ENCODE assay signal across 8 mouse cellular contexts in genomic region chr1:55215185-55215813, GRCm38 (mm10). TPM values are rescaled to one million over a fixed set of nuclear protein-coding genes. Genes with fewer than 3 reads are reported as not detected.
DNase-seq lines count a peak whose midpoint lies in the region; ATAC-seq and TF ChIP-seq lines count a peak whose summit lies in the region.

No protein-coding gene starts in this region.

- ATAC-seq in liver, embryonic 16.5 days (ENCODE audit: low read depth) = peak; percentile 39; the same call in 1 of the 2 replicates
- ATAC-seq in hindbrain, embryonic 16.5 days = no peak

- H3K9ac ChIP-seq in liver, embryonic 16.5 days (ENCODE audit: low read depth, low read length) = no peak overlapping the region
- H3K9ac ChIP-seq in hindbrain, embryonic 16.5 days (ENCODE audit: low read depth, low read length) = no peak overlapping the region

- peak; percentile 45 for DNase-seq in adrenal gland, postnatal 14 days
- DNase-seq in adrenal gland, postnatal 4 days (ENCODE audit: low spot score in 2 of 2) = no peak
- peak; percentile 43 for DNase-seq in brain, embryonic 14.5 days (ENCODE audit: low read depth)
- DNase-seq in spleen, adult 2 months (ENCODE audit: low read depth in 1 of 2, low spot score in 2 of 2) = peak; percentile 83 to 92
- DNase-seq in urinary bladder, adult 2 months (ENCODE audit: low spot score) = no peak
- DNase-seq in layer of hippocampus, postnatal 10 days (ENCODE audit: low spot score in 2 of 2) = no peak

- H3K4me1 ChIP-seq in liver, embryonic 16.5 days (ENCODE audit: control insufficient read depth, low read depth, low read length) = no peaks in the 10 kb centered on the region; the same call in 1 of the 2 replicates
- H3K4me1 ChIP-seq in spleen, adult 2 months (ENCODE audit: control insufficient read depth, insufficient read depth, insufficient read length) = peaks cover 19% of the 10 kb centered on the region; the same call in 1 of the 2 replicates
- H3K4me1 ChIP-seq in hindbrain, embryonic 16.5 days (ENCODE audit: control insufficient read depth, insufficient read depth, low read depth, low read length) = no peaks in the 10 kb centered on the region

- TF ChIP-seq POLR2A in brain, embryonic 14.5 days (IDR thresholded peaks at IDR 0.05; ENCODE audit: borderline replicate concordance, extremely low read depth, insufficient read depth, insufficient read length, poor library complexity, severe bottlenecking) = no peak
- peak; percentile 43; the same call in 1 of the 2 replicates for TF ChIP-seq POLR2A in spleen, adult 2 months (IDR thresholded peaks at IDR 0.05; ENCODE audit: low read depth, low read length)

- H3K9me3 ChIP-seq in liver, embryonic 16.5 days (replicated peaks; ENCODE audit: control insufficient read depth, low read length) = no peaks in the 10 kb centered on the region
- H3K9me3 ChIP-seq in hindbrain, embryonic 16.5 days (ENCODE audit: control insufficient read depth, low read length) = no peaks in the 10 kb centered on the region

- TF ChIP-seq CTCF in brain, embryonic 14.5 days (IDR thresholded peaks at IDR 0.05; ENCODE audit: borderline replicate concordance, extremely low read depth, insufficient read depth, insufficient read length) = no peak
- TF ChIP-seq CTCF in spleen, adult 2 months (IDR thresholded peaks at IDR 0.05; ENCODE audit: extremely low read depth, insufficient read depth, insufficient read length, insufficient replicate concordance) = no peak

- H3K27ac ChIP-seq in liver, embryonic 16.5 days (ENCODE audit: low read length) = no peak overlapping the region
- peak overlapping the region; percentile 96 for H3K27ac ChIP-seq in spleen, adult 2 months (ENCODE audit: insufficient read depth, low read length)
- no peak overlapping the region for H3K27ac ChIP-seq in hindbrain, embryonic 16.5 days (ENCODE audit: low read depth, low read length)

- 34% methylated on average over 11 of the region's 11 CpGs for WGBS in liver, embryonic 16.5 days (ENCODE audit: insufficient replicate concordance)
- WGBS in spleen, adult 2 months = 11% methylated on average over 11 of the region's 11 CpGs
- WGBS in hindbrain, embryonic 16.5 days = 64% methylated on average over 11 of the region's 11 CpGs

- H3K27me3 ChIP-seq in liver, embryonic 16.5 days (ENCODE audit: control insufficient read depth, insufficient read depth, low read depth, low read length) = no peaks in the 10 kb centered on the region
- no peaks in the 10 kb centered on the region for H3K27me3 ChIP-seq in spleen, adult 2 months (ENCODE audit: control insufficient read depth, insufficient read depth, low read length)
- H3K27me3 ChIP-seq in hindbrain, embryonic 16.5 days (replicated peaks; ENCODE audit: control insufficient read depth, insufficient read depth, low read length) = no peaks in the 10 kb centered on the region

- no peak overlapping the region for H3K4me3 ChIP-seq in liver, embryonic 16.5 days (ENCODE audit: low read depth, low read length)
- no peak overlapping the region; the same call in none of the 2 replicates for H3K4me3 ChIP-seq in spleen, adult 2 months (ENCODE audit: extremely low read depth, insufficient read depth, insufficient read length)
- H3K4me3 ChIP-seq in hindbrain, embryonic 16.5 days (ENCODE audit: low read length) = no peak overlapping the region

- H3K4me2 ChIP-seq in liver, embryonic 16.5 days (ENCODE audit: low read depth, low read length) = no peak overlapping the region
- H3K4me2 ChIP-seq in hindbrain, embryonic 16.5 days (ENCODE audit: low read length) = no peak overlapping the region

- no peaks in the 10 kb centered on the region for H3K36me3 ChIP-seq in liver, embryonic 16.5 days (ENCODE audit: control insufficient read depth, insufficient read depth)
- no peaks in the 10 kb centered on the region for H3K36me3 ChIP-seq in spleen, adult 2 months (ENCODE audit: control insufficient read depth, insufficient read depth, low read length)
- H3K36me3 ChIP-seq in hindbrain, embryonic 16.5 days (ENCODE audit: control insufficient read depth, insufficient read depth, low read length) = no peaks in the 10 kb centered on the region

RNA-seq across cellular contexts. Expression of gene Rftn2, which starts 11.3 kb away (rescaled TPM):
- total RNA-seq in adrenal gland, postnatal 14 days (2021) = 13.2 and 16.4 TPM in 2 replicates
- total RNA-seq in adrenal gland, postnatal 4 days (2021) = 10 to 100 TPM; 32.7 to 33.0 TPM
- polyA plus RNA-seq in brain, embryonic 14.5 days (2012; rRNA removed) = 8.2 and 8.7 TPM in 2 replicates
- polyA plus RNA-seq in liver, embryonic 16.5 days (2015; fragmentation: Nextera tagmentation; extraction: Ambion mirVana) = 0.68 and 0.86 TPM in 2 replicates
- polyA plus RNA-seq in spleen, adult 2 months (2012; rRNA removed) = 1.6 TPM in 2 replicates
- 13.0 and 15.5 TPM in 2 replicates for polyA plus RNA-seq in hindbrain, embryonic 16.5 days (2015; fragmentation: Nextera tagmentation; extraction: Ambion mirVana)
- 7.1 and 8.7 TPM in 2 replicates for polyA plus RNA-seq in urinary bladder, adult 2 months (2012; rRNA removed)
- 10 to 100 TPM; 25.3 to 26.5 TPM for total RNA-seq in layer of hippocampus, postnatal 10 days (2021)

RNA-seq across cellular contexts. Expression of gene Mars2, which starts 21.7 kb away (rescaled TPM):
- total RNA-seq in adrenal gland, postnatal 14 days (2021) = 6.4 and 7.1 TPM in 2 replicates
- total RNA-seq in adrenal gland, postnatal 4 days (2021) = 1 to 10 TPM; 5.2 to 6.0 TPM
- 4.1 and 4.3 TPM in 2 replicates for polyA plus RNA-seq in brain, embryonic 14.5 days (2012; rRNA removed)
- 1.4 and 1.5 TPM in 2 replicates for polyA plus RNA-seq in liver, embryonic 16.5 days (2015; fragmentation: Nextera tagmentation; extraction: Ambion mirVana)
- polyA plus RNA-seq in spleen, adult 2 months (2012; rRNA removed) = 2.5 and 3.8 TPM in 2 replicates
- 3.5 and 3.7 TPM in 2 replicates for polyA plus RNA-seq in hindbrain, embryonic 16.5 days (2015; fragmentation: Nextera tagmentation; extraction: Ambion mirVana)
- 1.6 and 1.9 TPM in 2 replicates for polyA plus RNA-seq in urinary bladder, adult 2 months (2012; rRNA removed)
- total RNA-seq in layer of hippocampus, postnatal 10 days (2021) = 10 to 100 TPM; 12.5 to 13.1 TPM

Comparison
In these comparisons a context has a peak if more than half of its experiments do, and no peak if none do; other contexts are left out.
1. DNase-seq: peak in adrenal gland, postnatal 14 days (single experiment), brain, embryonic 14.5 days (single experiment) and spleen, adult 2 months (2 of 2); none in adrenal gland, postnatal 4 days (0 of 2), urinary bladder, adult 2 months (single experiment) and layer of hippocampus, postnatal 10 days (0 of 2).